Mouse (Mus musculus) forebrain, embryonic 11.5 days (tissue): Measurements from ENCODE around the gene Sh3bp5. TPM values are rescaled to one million over a fixed set of nuclear protein-coding genes. Genes with fewer than 3 reads are reported as not detected.
A peak's percentile ranks its signal among the peaks of the same experiment; 100 is the strongest.

Source experiments
- ATAC-seq: fragments of 200-750 bp; cut with Nextera tagmentation; replicated peaks from 2 replicates; pipeline ENCODE4 v1.8.0; 2017; ENCODE audit warnings: moderate TSS enrichment; ENCODE audit not compliant: low FRiP score
- DNase-seq: peaks from one replicate; pipeline ENCODE4 v3.0.0-alpha.2; 2017; ENCODE audit warnings: low spot score
- H3K27ac ChIP-seq: fragments of 300-500 bp; sonication (generic); 2 replicates; pipeline ENCODE4 v1.5.1; 2014; ENCODE audit warnings: low read depth, low read length
- H3K27me3 ChIP-seq: fragments of 300-500 bp; sonication (generic); 2 replicates; pipeline ENCODE4 v1.6.1; 2014; ENCODE audit warnings: mild to moderate bottlenecking, low read length, mixed read lengths; ENCODE audit not compliant: control insufficient read depth, insufficient read depth
- H3K36me3 ChIP-seq: fragments of 300-500 bp; sonication (generic); 2 replicates; pipeline ENCODE4 v1.6.1; 2014; ENCODE audit warnings: mild to moderate bottlenecking, low read length, moderate library complexity, mixed read lengths; ENCODE audit not compliant: control insufficient read depth, insufficient read depth
- H3K4me1 ChIP-seq: fragments of 300-500 bp; sonication (generic); replicated peaks from 2 replicates; pipeline ENCODE4 v1.6.1; 2014; ENCODE audit warnings: low read length, mixed read lengths; ENCODE audit not compliant: control insufficient read depth, insufficient read depth
- H3K4me2 ChIP-seq: fragments of 300-500 bp; sonication (generic); 2 replicates; pipeline ENCODE4 v1.6.1; 2014; ENCODE audit warnings: low read depth, mild to moderate bottlenecking, low read length, moderate library complexity, mixed read lengths; ENCODE audit not compliant: severe bottlenecking
- H3K4me3 ChIP-seq: fragments of 300-500 bp; sonication (generic); 2 replicates; pipeline ENCODE4 v1.5.1; 2014; ENCODE audit warnings: low read depth, low read length
- H3K9ac ChIP-seq: fragments of 300-500 bp; sonication (generic); 2 replicates; pipeline ENCODE4 v1.6.1; 2014; ENCODE audit warnings: low read length
- H3K9me3 ChIP-seq: fragments of 300-500 bp; sonication (generic); 2 replicates; pipeline ENCODE4 v1.6.1; 2016; ENCODE audit warnings: low read length, mixed read lengths; ENCODE audit not compliant: control insufficient read depth
- WGBS: fragments of 180-500 bp; shearing (Covaris S2); extraction: QIAGEN DNeasy Blood & Tissue Kit; methylation state at CpG from one replicate; pipeline ENCODE4 v1.1.7; 2014; 5-methylcytosine and 5-hydroxymethylcytosine counted together
- polyA plus RNA-seq: library from polyadenylated mRNA; unstranded; fragments of >200 nt; fragmentation: Nextera tagmentation; extraction: Ambion mirVana; gene quantifications from 2 replicates; pipeline ENCODE4 v1.2.1, GENCODE M21; 2014

The Sh3bp5 gene
- polyA plus RNA-seq, 1 experiment from 2014 or later: 17.4 TPM

- H3K27me3 ChIP-seq: no peaks in the 10 kb centered on the region
- no peaks in the 10 kb centered on the region for H3K36me3 ChIP-seq
- ATAC-seq (no peak), DNase-seq (no peak)
- no peaks in the 10 kb centered on the region for H3K9me3 ChIP-seq
- H3K4me1 ChIP-seq: peaks cover 2% of the 10 kb centered on the region; the same call in 1 of the 2 replicates
- H3K27ac ChIP-seq: no peak overlapping the region
- H3K4me2 ChIP-seq: peak overlapping the region; percentile 67
- 52% methylated on average over 7 of the region's 7 CpGs for WGBS
- peak overlapping the region; percentile 80 for H3K4me3 ChIP-seq
- peak overlapping the region; percentile 74 for H3K9ac ChIP-seq
These were observed 98.5 kb downstream of the Sh3bp5 start for GRCm38 (mm10) chr14:31337406-31337805.

GRCm38 (mm10) chr14:31336369-31337155, 99.3 kb downstream of the Sh3bp5 start, which contains the start of gene Capn7:
TSS of gene Capn7 (plus strand) at chr14:31336638.
- ATAC-seq (peak; percentile 99), DNase-seq (peak; percentile 100)
- peak within 1 kb of the TSS; percentile 67 for H3K4me2 ChIP-seq
- H3K4me1 ChIP-seq: peaks cover 2% of the 10 kb centered on the region; the same call in 1 of the 2 replicates
- no peaks in the 10 kb centered on the region for H3K9me3 ChIP-seq
- under 1% methylated on average over 78 of the region's 78 CpGs for WGBS
- H3K4me3 ChIP-seq: peak within 1 kb of the TSS; percentile 80
- H3K36me3 ChIP-seq: no peaks in the 10 kb centered on the region
- H3K27me3 ChIP-seq: no peaks in the 10 kb centered on the region
- H3K9ac ChIP-seq: peak within 1 kb of the TSS; percentile 74
- H3K27ac ChIP-seq: peak within 1 kb of the TSS; percentile 77

GRCm38 (mm10) chr14:31335765-31336164, 100.1 kb downstream of the Sh3bp5 start:
- WGBS: 65% methylated on average over 3 of the region's 3 CpGs
- peak overlapping the region; percentile 80 for H3K4me3 ChIP-seq
- H3K9me3 ChIP-seq: no peaks in the 10 kb centered on the region
- peak overlapping the region; percentile 46; the same call in 1 of the 2 replicates for H3K27ac ChIP-seq
- peaks cover 2% of the 10 kb centered on the region; the same call in 1 of the 2 replicates for H3K4me1 ChIP-seq
- ATAC-seq (no peak), DNase-seq (no peak)
- H3K27me3 ChIP-seq: no peaks in the 10 kb centered on the region; the same call in 1 of the 2 replicates
- H3K9ac ChIP-seq: peak overlapping the region; percentile 74
- H3K36me3 ChIP-seq: no peaks in the 10 kb centered on the region
- H3K4me2 ChIP-seq: peak overlapping the region; percentile 67; the same call in 1 of the 2 replicates

GRCm38 (mm10) chr14:31330957-31331356, 104.9 kb downstream of the Sh3bp5 start:
- no peaks in the 10 kb centered on the region for H3K4me1 ChIP-seq
- H3K36me3 ChIP-seq: no peaks in the 10 kb centered on the region
- WGBS: 80% methylated on average over 4 of the region's 4 CpGs
- H3K9me3 ChIP-seq: no peaks in the 10 kb centered on the region
- H3K9ac ChIP-seq: no peak overlapping the region
- no peak overlapping the region for H3K4me3 ChIP-seq
- no peak overlapping the region for H3K4me2 ChIP-seq
- DNase-seq: no peak
- H3K27ac ChIP-seq: no peak overlapping the region
- no peak for ATAC-seq
- no peaks in the 10 kb centered on the region; the same call in 1 of the 2 replicates for H3K27me3 ChIP-seq

- DNase-seq (no peak), ATAC-seq (no peak)
- H3K4me1 ChIP-seq: no peaks in the 10 kb centered on the region
- H3K27me3 ChIP-seq: no peaks in the 10 kb centered on the region; the same call in 1 of the 2 replicates
- H3K9me3 ChIP-seq: no peaks in the 10 kb centered on the region
- WGBS: 63% methylated on average over 2 of the region's 2 CpGs
- H3K36me3 ChIP-seq: no peaks in the 10 kb centered on the region
- H3K4me2 ChIP-seq: no peak overlapping the region
- H3K4me3 ChIP-seq: no peak overlapping the region
- H3K27ac ChIP-seq: no peak overlapping the region
- H3K9ac ChIP-seq: no peak overlapping the region
These were observed 106.1 kb downstream of the Sh3bp5 start for GRCm38 (mm10) chr14:31329741-31330140.

- ATAC-seq (no peak), DNase-seq (no peak)
- Histone ChIP-seq H3K9ac (no peak overlapping the region), H3K9me3 (no peaks in the 10 kb centered on the region), H3K36me3 (no peaks in the 10 kb centered on the region), H3K4me3 (no peak overlapping the region), H3K27ac (no peak overlapping the region), H3K4me1 (no peaks in the 10 kb centered on the region; the same call in 1 of the 2 replicates), H3K4me2 (no peak overlapping the region), H3K27me3 (no peaks in the 10 kb centered on the region; the same call in 1 of the 2 replicates)
- 81% methylated on average over 4 of the region's 4 CpGs for WGBS
These were observed 108.2 kb downstream of the Sh3bp5 start for GRCm38 (mm10) chr14:31327681-31328080.

- H3K4me2 ChIP-seq: no peak overlapping the region
- H3K27me3 ChIP-seq: no peaks in the 10 kb centered on the region; the same call in 1 of the 2 replicates
- no peak overlapping the region for H3K9ac ChIP-seq
- WGBS: 90% methylated on average over 1 of the region's 1 CpGs
- H3K9me3 ChIP-seq: no peaks in the 10 kb centered on the region
- no peak overlapping the region for H3K27ac ChIP-seq
- no peak for DNase-seq
- H3K36me3 ChIP-seq: no peaks in the 10 kb centered on the region
- no peaks in the 10 kb centered on the region; the same call in 1 of the 2 replicates for H3K4me1 ChIP-seq
- H3K4me3 ChIP-seq: no peak overlapping the region
- no peak for ATAC-seq
These were observed 108.7 kb downstream of the Sh3bp5 start for GRCm38 (mm10) chr14:31327196-31327595.

- H3K4me3 ChIP-seq: no peak overlapping the region
- DNase-seq (no peak), ATAC-seq (no peak)
- no peak overlapping the region for H3K9ac ChIP-seq
- 87% methylated on average over 7 of the region's 7 CpGs for WGBS
- no peaks in the 10 kb centered on the region; the same call in 1 of the 2 replicates for H3K4me1 ChIP-seq
- H3K4me2 ChIP-seq: no peak overlapping the region
- no peaks in the 10 kb centered on the region for H3K9me3 ChIP-seq
- H3K27ac ChIP-seq: no peak overlapping the region
- H3K36me3 ChIP-seq: no peaks in the 10 kb centered on the region
- H3K27me3 ChIP-seq: no peaks in the 10 kb centered on the region; the same call in 1 of the 2 replicates
These were observed 109.1 kb downstream of the Sh3bp5 start for GRCm38 (mm10) chr14:31326770-31327169.
